In the genomic region with DNA sequence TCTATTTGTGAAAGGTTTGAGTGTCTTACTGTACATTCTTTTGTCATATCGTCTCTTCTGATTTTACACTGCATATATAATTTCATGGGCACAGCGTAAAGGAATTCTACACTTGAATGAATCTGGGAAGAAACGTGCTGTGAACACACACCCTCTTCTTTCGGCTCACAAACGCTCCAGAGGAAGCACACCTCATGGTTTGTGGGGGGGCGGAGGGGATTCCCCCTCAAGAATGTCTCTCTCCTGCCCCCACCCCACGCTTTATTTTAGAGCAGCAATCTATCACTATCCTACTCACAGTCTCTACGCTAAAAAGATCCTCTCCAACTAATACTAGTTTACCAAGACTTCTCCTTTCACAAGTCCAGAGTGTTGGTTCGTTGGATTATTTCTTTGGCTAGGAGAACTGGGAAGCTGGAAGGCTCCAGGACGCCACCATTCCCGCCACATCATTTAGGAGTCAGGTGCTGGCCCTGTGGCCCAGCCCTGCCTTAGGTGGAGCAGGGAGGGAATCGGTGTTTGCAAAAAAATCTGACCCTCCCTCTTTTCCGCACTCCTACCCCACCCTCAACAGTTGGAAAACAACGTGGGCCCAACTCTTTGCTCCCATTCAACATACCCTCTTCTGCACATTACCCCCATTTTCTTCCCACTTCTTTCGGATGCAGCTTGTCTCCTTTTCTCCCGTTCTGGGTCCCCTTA, we compare ENCODE assay signal across 9 mouse cellular contexts. TPM values are rescaled to one million over a fixed set of nuclear protein-coding genes. Genes with fewer than 3 reads are reported as not detected.
DNase-seq lines count a peak whose midpoint lies in the region; ATAC-seq lines count a peak whose summit lies in the region.
"Had no signal": no experiment of that assay in that cellular context is flagged by ENCODE, and none has a peak within 500 bp of the region (broad histone marks: within the 10 kb centered on the region; RNA-seq: fewer than 3 reads in every experiment).

No protein-coding gene starts in this region.

- H3K9me3 ChIP-seq in embryonic facial prominence, embryonic 14.5 days (ENCODE audit: control insufficient read depth, low read length) = no peaks in the 10 kb centered on the region
- H3K9me3 ChIP-seq in limb, embryonic 11.5 days (ENCODE audit: control insufficient read depth, low read length) = no peaks in the 10 kb centered on the region

- peak overlapping the region; percentile 91 for H3K4me2 ChIP-seq in embryonic facial prominence, embryonic 14.5 days (ENCODE audit: low read depth, low read length)
- peak overlapping the region; percentile 57 for H3K4me2 ChIP-seq in limb, embryonic 11.5 days (ENCODE audit: low read depth, severe bottlenecking)

- no peaks in the 10 kb centered on the region for H3K36me3 ChIP-seq in embryonic facial prominence, embryonic 14.5 days (ENCODE audit: control insufficient read depth, insufficient read depth, low read length)
- H3K36me3 ChIP-seq in limb, embryonic 11.5 days (ENCODE audit: control insufficient read depth, insufficient read depth, low read length) = no peaks in the 10 kb centered on the region

- ATAC-seq in embryonic facial prominence, embryonic 14.5 days (ENCODE audit: low read depth) = peak; percentile 48
- peak; percentile 41; the same call in 1 of the 2 replicates for ATAC-seq in limb, embryonic 11.5 days (ENCODE audit: insufficient number of reproducible peaks, low FRiP score, low TSS enrichment, low read depth)

- WGBS in embryonic facial prominence, embryonic 14.5 days = 2% methylated on average over 16 of the region's 16 CpGs
- 3% methylated on average over 16 of the region's 16 CpGs for WGBS in limb, embryonic 11.5 days

- H3K9ac ChIP-seq in embryonic facial prominence, embryonic 14.5 days (ENCODE audit: low read depth, low read length) = peak overlapping the region; percentile 96
- peak overlapping the region; percentile 82 for H3K9ac ChIP-seq in limb, embryonic 11.5 days (ENCODE audit: low read length)

- peak; percentile 30 for DNase-seq in kidney, postnatal 10 days
- no peak for DNase-seq in kidney, adult 8-10 months
- DNase-seq in R1 (ENCODE audit: low read depth, low spot score) = peak; percentile 91
- DNase-seq in embryonic facial prominence, embryonic 14.5 days (ENCODE audit: low spot score) = peak; percentile 44
- peak; percentile 37 for DNase-seq in limb, embryonic 11.5 days (ENCODE audit: low spot score)
- peak; percentile 28 for DNase-seq in neural tube, embryonic 10.5 days (ENCODE audit: extremely low spot score, low spot score)
- no peak for DNase-seq in layer of hippocampus, adult 9-10 months (ENCODE audit: low spot score)
- no peak for DNase-seq in layer of hippocampus, adult 8-10 months (ENCODE audit: low spot score in 2 of 2)

- peak overlapping the region; percentile 96 for H3K27ac ChIP-seq in embryonic facial prominence, embryonic 14.5 days (replicated peaks; ENCODE audit: low read depth, low read length)
- peak overlapping the region; percentile 54 for H3K27ac ChIP-seq in limb, embryonic 11.5 days (replicated peaks; ENCODE audit: low read depth, low read length)

- no peaks in the 10 kb centered on the region; the same call in 1 of the 2 replicates for H3K27me3 ChIP-seq in embryonic facial prominence, embryonic 14.5 days (replicated peaks; ENCODE audit: control insufficient read depth, insufficient read depth, low read length)
- H3K27me3 ChIP-seq in limb, embryonic 11.5 days (ENCODE audit: control insufficient read depth, insufficient read depth, low read length) = no peaks in the 10 kb centered on the region

- H3K4me1 ChIP-seq in embryonic facial prominence, embryonic 14.5 days (ENCODE audit: control insufficient read depth, insufficient read depth, low read length) = peaks cover 6% of the 10 kb centered on the region
- peaks cover 3% of the 10 kb centered on the region; the same call in 1 of the 2 replicates for H3K4me1 ChIP-seq in limb, embryonic 11.5 days (ENCODE audit: control insufficient read depth, insufficient read depth, low read length)

- peak overlapping the region; percentile 84 for H3K4me3 ChIP-seq in embryonic facial prominence, embryonic 14.5 days (ENCODE audit: low read depth, low read length)
- peak overlapping the region; percentile 92 for H3K4me3 ChIP-seq in limb, embryonic 11.5 days (ENCODE audit: low read depth, low read length)

RNA-seq across cellular contexts. Expression of gene Usp54, which starts 0.8 kb away (rescaled TPM):
- 7.7 and 8.8 TPM in 2 replicates for polyA plus RNA-seq in embryonic facial prominence, embryonic 14.5 days (2014; fragmentation: Nextera tagmentation; extraction: Ambion mirVana)
- 14.5 and 17.0 TPM in 2 replicates for polyA plus RNA-seq in limb, embryonic 11.5 days (2014; fragmentation: Nextera tagmentation; extraction: Ambion mirVana)
- 10 to 100 TPM; 53.4 to 67.8 (median 59.7) TPM for total RNA-seq in layer of hippocampus, adult 8-10 months (2022)

RNA-seq across cellular contexts. Expression of gene Myoz1, which starts 16.3 kb away (rescaled TPM):
- polyA plus RNA-seq in embryonic facial prominence, embryonic 14.5 days (2014; fragmentation: Nextera tagmentation; extraction: Ambion mirVana) = 22.8 and 53.2 TPM in 2 replicates
- 0.85 and 0.92 TPM in 2 replicates for polyA plus RNA-seq in limb, embryonic 11.5 days (2014; fragmentation: Nextera tagmentation; extraction: Ambion mirVana)
- 1 to 10 TPM in 2 of 4 experiments, not detected in 2; 1.0 to 1.1 TPM for total RNA-seq in layer of hippocampus, adult 8-10 months (2022)
- total RNA-seq: hematopoietic stem cell, adult 5-6 weeks had no signal

RNA-seq across cellular contexts. Expression of gene Synpo2l, which starts 28.1 kb away (rescaled TPM):
- polyA plus RNA-seq in embryonic facial prominence, embryonic 14.5 days (2014; fragmentation: Nextera tagmentation; extraction: Ambion mirVana) = 46.2 and 52.2 TPM in 2 replicates
- 4.5 and 4.8 TPM in 2 replicates for polyA plus RNA-seq in limb, embryonic 11.5 days (2014; fragmentation: Nextera tagmentation; extraction: Ambion mirVana)
- total RNA-seq in layer of hippocampus, adult 8-10 months (2022) = under 1 TPM; 0.19 to 0.54 (median 0.27) TPM
- total RNA-seq: hematopoietic stem cell, adult 5-6 weeks had no signal

RNA-seq across cellular contexts. Expression of gene Sec24c, which starts 34.0 kb away (rescaled TPM):
- polyA plus RNA-seq in embryonic facial prominence, embryonic 14.5 days (2014; fragmentation: Nextera tagmentation; extraction: Ambion mirVana) = 78.2 and 80.5 TPM in 2 replicates
- 81.7 and 95.0 TPM in 2 replicates for polyA plus RNA-seq in limb, embryonic 11.5 days (2014; fragmentation: Nextera tagmentation; extraction: Ambion mirVana)
- 100 to 1,000 TPM; 107 to 130 (median 112) TPM for total RNA-seq in layer of hippocampus, adult 8-10 months (2022)

RNA-seq across cellular contexts. Expression of gene Fut11, which starts 54.7 kb away (rescaled TPM):
- polyA plus RNA-seq in embryonic facial prominence, embryonic 14.5 days (2014; fragmentation: Nextera tagmentation; extraction: Ambion mirVana) = 30.1 and 30.6 TPM in 2 replicates
- 18.3 and 18.8 TPM in 2 replicates for polyA plus RNA-seq in limb, embryonic 11.5 days (2014; fragmentation: Nextera tagmentation; extraction: Ambion mirVana)
- total RNA-seq in layer of hippocampus, adult 8-10 months (2022) = 10 to 100 TPM; 14.6 to 15.8 (median 15.0) TPM

Comparison
In these comparisons a context has a peak if more than half of its experiments do, and no peak if none do; other contexts are left out.
1. DNase-seq: peak in kidney, postnatal 10 days (single experiment), R1 (single experiment), embryonic facial prominence, embryonic 14.5 days (single experiment), limb, embryonic 11.5 days (single experiment) and neural tube, embryonic 10.5 days (single experiment); none in kidney, adult 8-10 months (0 of 2), layer of hippocampus, adult 9-10 months (single experiment) and layer of hippocampus, adult 8-10 months (0 of 2).
2. RNA of gene Myoz1, which starts 16.3 kb away (polyA plus RNA-seq): 22.8 to 53.2 TPM in embryonic facial prominence, embryonic 14.5 days; 0.85 to 0.92 TPM in limb, embryonic 11.5 days; every median in the first group is over 10 times any median in the second.